Mouse (Mus musculus): ENCODE measurements around the gene Tstd3. TPM values are rescaled to one million over a fixed set of nuclear protein-coding genes. Genes with fewer than 3 reads are reported as not detected.

Gene Tstd3
- polyA plus RNA-seq, 1 experiment: 13.4 TPM

DNA sequence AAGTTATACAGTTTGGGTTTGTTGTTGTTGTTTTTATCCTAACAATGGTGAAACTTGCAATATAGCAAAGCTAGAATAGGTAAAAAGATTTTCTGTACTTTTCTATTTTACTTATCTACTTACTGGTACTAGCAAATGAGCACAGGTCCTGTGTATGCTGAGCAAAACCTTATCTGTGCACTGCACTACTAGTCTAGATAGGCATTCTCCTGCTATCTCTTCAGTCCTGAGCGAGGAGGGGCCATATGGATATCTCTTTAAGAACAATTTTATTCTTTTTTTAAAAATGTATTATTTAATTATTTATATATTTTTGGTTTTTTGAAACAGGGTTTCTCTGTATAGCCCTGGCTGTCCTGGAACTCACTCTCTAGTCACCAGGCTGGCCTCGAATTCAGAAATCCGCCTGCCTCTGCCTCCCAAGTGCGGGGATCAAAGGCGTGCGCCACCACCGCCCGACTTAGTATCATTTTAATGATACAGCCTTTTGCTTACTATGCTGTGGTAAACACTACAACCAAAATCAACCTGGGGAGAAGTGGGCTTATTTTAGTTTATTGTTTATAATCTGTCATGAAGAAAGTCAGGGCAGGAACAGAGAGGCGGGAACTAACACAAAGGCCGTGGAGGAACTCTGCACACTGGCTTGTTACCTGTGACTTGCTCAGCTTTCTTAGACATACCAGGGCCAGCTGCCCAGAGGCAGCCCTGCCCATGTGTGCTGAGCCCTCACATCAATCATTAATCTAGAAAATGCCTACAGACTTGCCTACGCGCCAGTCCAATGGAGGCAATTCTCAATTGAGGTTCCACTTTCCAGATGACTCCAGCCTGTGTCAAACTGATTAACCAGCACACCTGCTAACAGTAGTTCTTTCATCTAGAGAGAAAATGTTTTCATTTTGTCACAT lies 14.1 kb upstream of the Tstd3 start:
- TF ChIP-seq POLR2A (IDR thresholded peaks at IDR 0.05; ENCODE audit: borderline replicate concordance, extremely low read depth, insufficient read depth, insufficient read length, poor library complexity, severe bottlenecking) (no peak), CTCF (IDR thresholded peaks at IDR 0.05; ENCODE audit: borderline replicate concordance, extremely low read depth, insufficient read depth, insufficient read length) (no peak)
- no peak for DNase-seq (ENCODE audit: low read depth)

DNA sequence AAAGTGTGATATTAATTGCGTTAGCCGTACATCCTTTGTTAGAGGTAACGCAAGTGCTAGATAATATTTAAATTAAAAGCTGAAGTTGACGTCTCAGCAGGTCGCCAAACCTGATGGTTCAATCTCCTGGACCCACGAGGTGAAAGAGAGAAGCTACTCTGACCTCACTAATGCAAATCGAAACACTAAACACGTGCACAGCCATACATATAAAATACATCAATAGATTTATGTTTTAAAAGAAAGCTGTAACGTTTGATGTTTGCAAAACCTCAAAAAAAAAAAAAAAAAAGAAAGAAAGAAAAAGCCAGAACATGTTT lies 9.9 kb upstream of the Tstd3 start:
- TF ChIP-seq POLR2A (IDR thresholded peaks at IDR 0.05; ENCODE audit: borderline replicate concordance, extremely low read depth, insufficient read depth, insufficient read length, poor library complexity, severe bottlenecking): no peak
- no peak for DNase-seq (ENCODE audit: low read depth)

DNA sequence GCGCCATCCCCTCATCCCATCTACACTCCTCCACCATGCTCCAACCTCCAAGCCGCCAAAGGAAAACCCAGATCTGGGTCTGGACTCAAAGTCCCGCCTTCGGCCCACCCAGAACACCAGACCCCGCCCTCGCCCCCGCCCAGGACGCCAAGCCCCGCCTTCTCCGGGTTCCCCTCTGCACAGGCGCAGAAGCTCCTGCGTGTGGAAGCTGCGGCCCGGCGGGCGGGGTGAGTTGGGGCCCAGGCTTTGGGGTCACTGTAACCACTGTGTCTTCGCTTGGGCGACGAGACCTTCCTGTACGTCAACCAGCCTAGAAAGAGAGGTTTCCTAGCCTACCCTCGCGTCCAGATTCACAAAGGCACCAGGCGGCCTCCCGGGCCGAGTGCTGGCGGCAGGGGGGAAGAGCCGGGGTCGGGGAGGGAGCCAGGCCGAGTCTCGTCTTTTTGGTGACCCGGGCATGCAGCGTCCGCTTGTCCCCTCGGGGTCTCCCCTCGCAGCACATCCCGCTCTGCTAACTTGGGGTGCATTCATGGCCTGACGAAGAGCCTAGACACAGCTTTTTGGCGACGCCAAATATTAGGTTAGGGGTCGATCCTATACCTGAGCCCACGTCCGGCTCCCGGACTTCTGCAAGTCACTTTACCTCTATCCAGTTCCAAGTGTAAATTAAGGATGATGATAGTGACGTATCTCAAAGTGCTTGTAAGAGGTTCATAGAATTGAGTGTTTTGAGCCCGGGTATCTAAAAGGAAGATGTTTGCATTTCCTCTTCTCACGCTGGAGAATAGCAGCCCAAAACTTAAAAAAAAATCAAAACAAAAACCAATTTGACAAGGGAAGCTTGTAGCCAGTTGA lies 9.3 kb upstream of the Tstd3 start:
- peak; percentile 97 for DNase-seq (ENCODE audit: low read depth)
- no peak for TF ChIP-seq CTCF (IDR thresholded peaks at IDR 0.05; ENCODE audit: borderline replicate concordance, extremely low read depth, insufficient read depth, insufficient read length)
- peak; percentile 80; the same call in 1 of the 2 replicates for TF ChIP-seq POLR2A (IDR thresholded peaks at IDR 0.05; ENCODE audit: borderline replicate concordance, extremely low read depth, insufficient read depth, insufficient read length, poor library complexity, severe bottlenecking)

DNA sequence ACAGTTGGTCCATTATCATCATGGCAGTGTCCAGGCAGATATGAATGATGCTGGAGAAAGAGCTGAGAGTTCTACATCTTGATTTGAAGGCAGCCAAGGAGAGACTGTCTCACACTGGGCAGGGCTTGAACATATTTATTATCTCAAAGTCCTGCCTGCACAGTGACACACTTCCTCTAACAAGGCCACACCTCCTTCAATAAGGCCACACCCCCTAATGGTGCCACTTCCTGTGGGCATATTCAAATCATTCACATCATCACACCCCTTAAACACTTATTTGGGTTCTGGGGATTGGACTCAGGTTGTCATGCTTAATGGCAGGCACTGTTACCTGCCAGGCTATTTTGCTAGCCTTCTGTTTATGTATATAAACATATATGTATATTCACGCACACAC lies 5.3 kb upstream of the Tstd3 start:
- DNase-seq (ENCODE audit: low read depth): no peak
- TF ChIP-seq CTCF (IDR thresholded peaks at IDR 0.05; ENCODE audit: borderline replicate concordance, extremely low read depth, insufficient read depth, insufficient read length): no peak
- no peak for TF ChIP-seq POLR2A (IDR thresholded peaks at IDR 0.05; ENCODE audit: borderline replicate concordance, extremely low read depth, insufficient read depth, insufficient read length, poor library complexity, severe bottlenecking)

GRCm38 (mm10) chr4:21771064-21771463 lies 4.1 kb upstream of the Tstd3 start:
- TF ChIP-seq CTCF (IDR thresholded peaks at IDR 0.05; ENCODE audit: borderline replicate concordance, extremely low read depth, insufficient read depth, insufficient read length) (no peak), POLR2A (IDR thresholded peaks at IDR 0.05; ENCODE audit: borderline replicate concordance, extremely low read depth, insufficient read depth, insufficient read length, poor library complexity, severe bottlenecking) (no peak)
- no peak for DNase-seq (ENCODE audit: low read depth)

DNA sequence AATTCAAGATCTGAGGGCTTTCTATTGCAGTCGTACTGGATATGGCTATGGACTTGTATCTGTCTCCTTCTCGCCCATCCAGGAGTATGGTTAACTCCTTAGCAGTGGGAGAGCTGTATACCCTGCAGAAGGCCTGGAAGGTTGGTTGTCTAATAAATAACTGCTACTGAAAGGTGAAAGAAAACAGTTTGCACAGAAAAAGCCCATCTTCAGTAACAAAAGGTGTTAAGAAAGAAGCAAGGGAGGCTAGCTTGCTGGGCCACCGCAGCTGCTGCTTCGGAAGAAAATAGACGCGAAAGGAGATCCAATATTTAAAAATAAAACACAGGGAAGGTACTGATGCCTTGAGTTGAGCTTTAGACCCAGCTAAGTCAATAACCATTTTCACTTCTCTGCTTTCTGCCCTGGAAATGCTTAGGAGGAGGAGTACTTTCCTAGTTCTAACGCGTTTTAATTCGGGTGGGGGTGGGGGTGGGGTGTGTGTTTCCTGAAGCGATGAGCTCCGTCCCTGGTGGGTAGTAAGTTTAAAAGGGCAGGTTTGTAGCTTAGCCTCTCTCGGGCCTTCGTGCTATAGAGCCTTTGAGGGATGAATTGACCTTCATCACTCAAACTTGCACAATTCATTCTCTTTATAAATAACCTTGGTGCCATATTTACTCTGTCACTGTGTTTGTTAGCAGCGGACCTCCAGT lies 695 bp downstream of the Tstd3 start:
- peak; percentile 36 for DNase-seq (ENCODE audit: low read depth)
- no peak for TF ChIP-seq CTCF (IDR thresholded peaks at IDR 0.05; ENCODE audit: borderline replicate concordance, extremely low read depth, insufficient read depth, insufficient read length)
- no peak for TF ChIP-seq POLR2A (IDR thresholded peaks at IDR 0.05; ENCODE audit: borderline replicate concordance, extremely low read depth, insufficient read depth, insufficient read length, poor library complexity, severe bottlenecking)

DNA sequence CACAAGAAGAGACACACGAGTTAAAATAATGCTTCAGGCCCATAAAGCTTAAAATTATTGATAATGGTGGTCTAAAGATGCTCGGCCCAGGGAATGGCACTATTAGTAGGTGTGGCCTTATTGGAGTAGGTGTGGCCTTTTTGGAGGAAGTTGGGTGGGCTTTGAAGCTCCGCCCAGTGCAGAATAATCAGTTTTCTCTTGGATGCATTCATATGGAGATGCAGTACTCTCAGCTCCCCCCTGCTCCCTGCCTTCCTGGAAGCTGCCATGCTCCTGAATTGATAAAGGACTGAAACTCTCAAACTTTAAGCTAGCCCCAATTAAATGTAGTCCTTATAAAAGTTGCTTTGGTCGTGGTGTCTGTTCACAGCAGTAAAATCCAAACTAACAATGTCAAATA lies 3.2 kb downstream of the Tstd3 start:
- no peak for DNase-seq (ENCODE audit: low read depth)
- TF ChIP-seq CTCF (IDR thresholded peaks at IDR 0.05; ENCODE audit: borderline replicate concordance, extremely low read depth, insufficient read depth, insufficient read length): no peak
- TF ChIP-seq POLR2A (IDR thresholded peaks at IDR 0.05; ENCODE audit: borderline replicate concordance, extremely low read depth, insufficient read depth, insufficient read length, poor library complexity, severe bottlenecking): no peak

DNA sequence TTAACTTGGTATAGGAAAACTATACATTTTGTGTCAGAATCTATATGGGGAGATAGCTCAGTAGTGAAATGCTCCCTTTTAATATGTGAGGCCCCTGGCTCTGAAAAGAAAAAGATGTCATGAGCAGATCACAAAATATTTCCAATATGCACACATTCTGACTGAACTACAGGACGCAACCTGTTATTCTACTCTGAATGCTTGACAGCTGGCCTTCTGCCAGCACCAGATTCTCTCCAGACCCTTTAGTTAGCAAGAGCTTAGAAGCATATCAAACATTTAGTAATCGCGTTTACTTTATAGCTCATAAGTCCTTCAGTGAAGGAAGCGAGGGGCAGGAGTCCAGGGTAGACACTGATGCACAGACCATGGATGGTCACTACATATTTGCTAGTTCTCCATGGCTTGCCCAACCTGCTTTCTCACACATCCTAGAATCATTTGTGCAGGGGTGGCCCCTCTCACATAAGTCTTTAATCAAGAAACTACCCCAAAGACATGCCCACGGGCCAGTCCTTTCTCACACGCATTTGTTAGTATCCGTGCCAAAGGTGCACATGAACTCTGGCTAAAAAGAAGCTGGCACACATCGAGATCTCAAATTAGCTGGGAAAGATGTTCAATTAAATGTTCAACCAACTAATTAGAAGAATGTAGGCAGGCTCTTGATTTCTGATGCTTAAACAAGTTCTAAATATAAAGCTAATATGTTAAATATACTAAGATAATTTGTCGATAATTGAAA lies 5.4 kb downstream of the Tstd3 start:
- TF ChIP-seq CTCF (IDR thresholded peaks at IDR 0.05; ENCODE audit: borderline replicate concordance, extremely low read depth, insufficient read depth, insufficient read length) (no peak), POLR2A (IDR thresholded peaks at IDR 0.05; ENCODE audit: borderline replicate concordance, extremely low read depth, insufficient read depth, insufficient read length, poor library complexity, severe bottlenecking) (no peak)
- DNase-seq (ENCODE audit: low read depth): peak; percentile 77

GRCm38 (mm10) chr4:21758860-21759259 lies 8.2 kb downstream of the Tstd3 start:
- TF ChIP-seq CTCF (IDR thresholded peaks at IDR 0.05; ENCODE audit: borderline replicate concordance, extremely low read depth, insufficient read depth, insufficient read length) (peak; percentile 4; the same call in 1 of the 2 replicates), POLR2A (IDR thresholded peaks at IDR 0.05; ENCODE audit: borderline replicate concordance, extremely low read depth, insufficient read depth, insufficient read length, poor library complexity, severe bottlenecking) (no peak)
- no peak for DNase-seq (ENCODE audit: low read depth)

DNA sequence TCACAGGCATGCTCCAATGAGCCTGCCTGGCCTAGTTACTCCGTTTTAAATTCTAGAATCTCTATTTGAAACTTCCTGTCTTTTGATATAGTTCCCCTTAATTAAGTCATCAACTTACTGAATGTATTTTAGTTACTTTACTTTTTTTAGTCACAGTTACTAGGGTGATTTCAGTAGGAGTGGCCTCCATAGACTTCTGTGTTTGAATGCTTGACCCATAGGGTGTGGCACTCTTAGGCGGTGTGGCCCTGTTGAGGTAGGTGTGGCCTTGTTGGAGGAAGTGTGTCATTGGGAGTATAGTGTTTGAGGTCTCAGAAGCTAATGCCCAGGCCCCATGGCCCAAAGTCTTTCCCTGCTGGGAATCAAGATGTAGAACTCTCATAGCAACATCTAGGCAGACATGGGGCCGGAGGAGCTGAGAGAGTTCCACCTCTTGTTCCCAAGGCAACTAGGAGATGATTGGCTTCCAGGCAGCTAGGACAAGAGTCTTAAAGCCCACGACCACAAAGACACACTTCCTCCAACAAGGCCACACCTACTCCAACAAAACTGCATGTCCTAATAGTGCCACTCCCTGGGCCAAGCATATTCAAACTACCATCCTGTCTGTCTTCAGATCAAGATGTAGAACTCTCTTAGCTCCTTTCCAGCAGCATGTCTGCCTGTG lies 11.8 kb downstream of the Tstd3 start:
- no peak for DNase-seq (ENCODE audit: low read depth)
- TF ChIP-seq CTCF (IDR thresholded peaks at IDR 0.05; ENCODE audit: borderline replicate concordance, extremely low read depth, insufficient read depth, insufficient read length): no peak
- TF ChIP-seq POLR2A (IDR thresholded peaks at IDR 0.05; ENCODE audit: borderline replicate concordance, extremely low read depth, insufficient read depth, insufficient read length, poor library complexity, severe bottlenecking): no peak
